Mouse (Mus musculus): ENCODE data around the gene Adam1a. TPM values are rescaled to one million over a fixed set of nuclear protein-coding genes. Genes with fewer than 3 reads are reported as not detected.

Adam1a gene
- polyA plus RNA-seq, 1 experiment: 3.0 TPM

- H3K4me3 ChIP-seq (ENCODE audit: insufficient read depth, low read length): no peak overlapping the region
- peaks cover 10% of the 10 kb centered on the region for H3K4me1 ChIP-seq (ENCODE audit: control insufficient read depth, insufficient read depth, low read length)
- H3K27ac ChIP-seq (ENCODE audit: insufficient read depth, low read depth, low read length): no peak overlapping the region
- TF ChIP-seq CTCF (IDR thresholded peaks at IDR 0.05; ENCODE audit: low read depth, low read length) (no peak), POLR2A (IDR thresholded peaks at IDR 0.05; ENCODE audit: borderline replicate concordance, low read depth, low read length) (no peak)
Observed at GRCm38 (mm10) chr5:121472411-121472810, 72.9 kb downstream of the Adam1a start.

GRCm38 (mm10) chr5:121469566-121469965, 75.7 kb downstream of the Adam1a start:
- H3K4me3 ChIP-seq (ENCODE audit: insufficient read depth, low read length): no peak overlapping the region
- peaks cover 10% of the 10 kb centered on the region for H3K4me1 ChIP-seq (ENCODE audit: control insufficient read depth, insufficient read depth, low read length)
- H3K27ac ChIP-seq (ENCODE audit: insufficient read depth, low read depth, low read length): no peak overlapping the region
- TF ChIP-seq POLR2A (IDR thresholded peaks at IDR 0.05; ENCODE audit: borderline replicate concordance, low read depth, low read length) (no peak), CTCF (IDR thresholded peaks at IDR 0.05; ENCODE audit: low read depth, low read length) (no peak)

Other genes starting within 250 kb of the Adam1a start
- gene Trafd1, start 159.8 kb downstream of the Adam1a start, polyA plus RNA-seq (2012; ENCODE audit: insufficient read depth, insufficient read length, missing spikeins): 233 and 235 TPM in 2 replicates
- 9.9 and 14.0 TPM in 2 replicates for gene Naa25, start 147.5 kb downstream of the Adam1a start, polyA plus RNA-seq (2012; ENCODE audit: insufficient read depth, insufficient read length, missing spikeins)
- 2.3 and 2.8 TPM in 2 replicates for gene Tmem116, start 93.6 kb downstream of the Adam1a start, polyA plus RNA-seq (2012; ENCODE audit: insufficient read depth, insufficient read length, missing spikeins)
- gene Erp29, start 93.0 kb downstream of the Adam1a start, polyA plus RNA-seq (2012; ENCODE audit: insufficient read depth, insufficient read length, missing spikeins): 365 and 401 TPM in 2 replicates
- not detected in 2 replicates for gene Adam1b, start 42.0 kb downstream of the Adam1a start, polyA plus RNA-seq (2012; ENCODE audit: insufficient read depth, insufficient read length, missing spikeins)
- not detected in 2 replicates for gene Gm42878, start within 50 bp of the Adam1a start, polyA plus RNA-seq (2012; ENCODE audit: insufficient read depth, insufficient read length, missing spikeins)
- gene Mapkapk5, start 423 bp upstream of the Adam1a start, polyA plus RNA-seq (2012; ENCODE audit: insufficient read depth, insufficient read length, missing spikeins): 75.7 TPM in 2 replicates
- gene Aldh2, start 48.3 kb upstream of the Adam1a start, polyA plus RNA-seq (2012; ENCODE audit: insufficient read depth, insufficient read length, missing spikeins): 844 and 895 TPM in 2 replicates
- 8.6 and 9.0 TPM in 2 replicates for gene Acad12, start 73.5 kb upstream of the Adam1a start, polyA plus RNA-seq (2012; ENCODE audit: insufficient read depth, insufficient read length, missing spikeins)
- gene Acad10, start 115.0 kb upstream of the Adam1a start, polyA plus RNA-seq (2012; ENCODE audit: insufficient read depth, insufficient read length, missing spikeins): 3.3 and 5.5 TPM in 2 replicates
- 37.7 and 41.2 TPM in 2 replicates for gene Brap, start 115.1 kb upstream of the Adam1a start, polyA plus RNA-seq (2012; ENCODE audit: insufficient read depth, insufficient read length, missing spikeins)
- gene Atxn2, start 165.9 kb upstream of the Adam1a start, polyA plus RNA-seq (2012; ENCODE audit: insufficient read depth, insufficient read length, missing spikeins): 62.9 and 70.6 TPM in 2 replicates

Measured in bone marrow macrophage, adult 2 months (primary cell).